Mouse (Mus musculus) cerebellum, adult 2 months (tissue): ENCODE data around the gene Ascl3.

Experiments used
- CTCF ChIP-seq: fragments of 200-500 bp; IDR thresholded peaks from 2 replicates; pipeline ENCODE4 v1.5.1; 2011; ENCODE audit warnings: low read depth, mild to moderate bottlenecking, control low read depth, low read length, moderate library complexity, borderline replicate concordance; ENCODE audit not compliant: insufficient read depth
- POLR2A ChIP-seq: fragments of 200-500 bp; IDR thresholded peaks from 2 replicates; pipeline ENCODE4 v1.6.1; 2011; ENCODE audit warnings: low read length, control low read depth, borderline replicate concordance; ENCODE audit not compliant: insufficient read depth

GRCm38 (mm10) chr7:109702721-109703120, 28.8 kb downstream of the Ascl3 start:
- no peak for TF ChIP-seq POLR2A
- TF ChIP-seq CTCF: no peak
